Mouse (Mus musculus): ENCODE measurements around the gene Dvl2. TPM values are rescaled to one million over a fixed set of nuclear protein-coding genes. Genes with fewer than 3 reads are reported as not detected.

Dvl2 gene
- polyA plus RNA-seq, 1 experiment: 60.1 TPM

DNA sequence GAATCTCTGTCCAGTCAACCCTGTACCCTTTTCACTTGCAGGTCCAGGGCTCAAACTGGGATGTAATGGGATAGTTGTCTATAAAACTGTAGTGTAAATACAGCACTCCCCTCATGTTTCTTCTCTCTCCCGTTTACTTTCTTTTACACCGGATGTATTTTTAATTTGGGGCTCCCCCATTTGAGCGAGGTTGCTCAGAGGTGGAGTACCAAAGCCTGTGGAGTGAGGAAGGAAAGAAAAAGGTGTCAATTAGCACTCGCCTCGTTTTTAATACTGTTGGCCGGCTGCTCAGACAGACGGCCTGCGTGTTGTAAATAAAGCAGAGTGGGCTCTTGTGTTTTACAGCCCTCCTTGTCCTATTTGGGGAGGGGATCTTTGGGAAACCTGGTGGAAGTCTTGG lies 729 bp upstream of the Dvl2 start:
- H3K9ac ChIP-seq (ENCODE audit: low read depth, poor library complexity, severe bottlenecking): no peak overlapping the region
- H3K4me3 ChIP-seq (ENCODE audit: low read depth, low read length): no peak overlapping the region
- no peaks in the 10 kb centered on the region for H3K27me3 ChIP-seq (ENCODE audit: control insufficient read depth, insufficient read depth, low read length, poor library complexity, severe bottlenecking)
- TF ChIP-seq POLR2A (IDR thresholded peaks at IDR 0.05; ENCODE audit: insufficient read depth, low read length) (no peak), EP300 (IDR thresholded peaks at IDR 0.05; ENCODE audit: insufficient read depth, low read depth, low read length) (no peak), CTCF (IDR thresholded peaks at IDR 0.05; ENCODE audit: low read depth, low read length) (no peak)
- no peaks in the 10 kb centered on the region for H3K4me1 ChIP-seq (ENCODE audit: control insufficient read depth, insufficient read depth, low read length)
- peak overlapping the region; percentile 49 for H3K27ac ChIP-seq (ENCODE audit: insufficient read depth, low read length)
- peaks cover 26% of the 10 kb centered on the region for H3K36me3 ChIP-seq (ENCODE audit: control insufficient read depth, insufficient read depth, low read length, poor library complexity, severe bottlenecking)
- H3K9me3 ChIP-seq (replicated peaks; ENCODE audit: control insufficient read depth, insufficient read depth, low read length, poor library complexity, severe bottlenecking): no peaks in the 10 kb centered on the region

DNA sequence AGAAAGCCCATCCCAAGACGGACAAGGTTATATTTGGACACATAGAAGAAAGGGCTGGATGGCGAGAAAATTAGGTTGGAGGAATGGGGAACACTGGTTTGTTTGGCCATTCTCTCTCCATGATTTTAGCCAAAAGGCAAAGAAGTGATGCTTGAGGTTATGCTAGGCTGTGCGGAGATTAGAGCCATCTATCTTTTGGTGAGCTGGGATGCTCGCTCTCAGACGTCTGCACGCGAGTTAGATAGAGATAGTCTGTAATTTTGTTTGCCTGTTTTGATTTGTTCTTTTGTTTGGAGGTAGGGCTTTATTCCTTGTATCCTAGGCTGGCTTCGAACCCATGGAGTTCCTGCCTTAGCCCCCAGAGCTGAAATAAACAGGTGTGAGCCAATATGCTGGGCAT lies 764 bp downstream of the Dvl2 start:
- H3K9me3 ChIP-seq (replicated peaks; ENCODE audit: control insufficient read depth, insufficient read depth, low read length, poor library complexity, severe bottlenecking): no peaks in the 10 kb centered on the region
- TF ChIP-seq CTCF (IDR thresholded peaks at IDR 0.05; ENCODE audit: low read depth, low read length) (no peak), POLR2A (IDR thresholded peaks at IDR 0.05; ENCODE audit: insufficient read depth, low read length) (no peak), EP300 (IDR thresholded peaks at IDR 0.05; ENCODE audit: insufficient read depth, low read depth, low read length) (no peak)
- peak overlapping the region; percentile 87 for H3K4me3 ChIP-seq (ENCODE audit: low read depth, low read length)
- H3K9ac ChIP-seq (ENCODE audit: low read depth, poor library complexity, severe bottlenecking): peak overlapping the region; percentile 86
- H3K27ac ChIP-seq (ENCODE audit: insufficient read depth, low read length): peak overlapping the region; percentile 73
- no peaks in the 10 kb centered on the region for H3K27me3 ChIP-seq (ENCODE audit: control insufficient read depth, insufficient read depth, low read length, poor library complexity, severe bottlenecking)
- peaks cover 39% of the 10 kb centered on the region for H3K36me3 ChIP-seq (ENCODE audit: control insufficient read depth, insufficient read depth, low read length, poor library complexity, severe bottlenecking)
- H3K4me1 ChIP-seq (ENCODE audit: control insufficient read depth, insufficient read depth, low read length): no peaks in the 10 kb centered on the region

DNA sequence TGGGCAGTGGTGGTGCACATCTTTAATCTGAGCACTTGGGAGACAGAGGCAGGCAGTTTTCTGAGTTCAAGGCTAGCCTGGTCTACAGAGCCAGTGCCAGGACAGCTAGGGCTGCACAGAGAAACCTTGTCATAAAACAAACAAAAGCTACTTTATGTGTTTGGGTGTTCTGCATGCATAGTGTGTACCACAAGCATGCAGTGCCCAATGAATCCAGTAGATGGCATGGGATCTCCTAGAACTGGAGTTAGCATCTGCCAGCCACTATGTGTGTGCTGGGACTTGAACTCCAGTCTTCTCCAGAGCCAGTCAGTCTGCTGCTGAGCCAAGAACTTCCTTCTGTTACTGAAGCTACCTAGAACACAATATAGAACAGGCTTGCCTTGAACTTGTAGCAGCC lies 1.5 kb downstream of the Dvl2 start:
- H3K4me3 ChIP-seq (ENCODE audit: low read depth, low read length): peak overlapping the region; percentile 29
- no peaks in the 10 kb centered on the region for H3K27me3 ChIP-seq (ENCODE audit: control insufficient read depth, insufficient read depth, low read length, poor library complexity, severe bottlenecking)
- H3K9me3 ChIP-seq (replicated peaks; ENCODE audit: control insufficient read depth, insufficient read depth, low read length, poor library complexity, severe bottlenecking): no peaks in the 10 kb centered on the region
- H3K9ac ChIP-seq (ENCODE audit: low read depth, poor library complexity, severe bottlenecking): peak overlapping the region; percentile 86
- TF ChIP-seq EP300 (IDR thresholded peaks at IDR 0.05; ENCODE audit: insufficient read depth, low read depth, low read length) (no peak), CTCF (IDR thresholded peaks at IDR 0.05; ENCODE audit: low read depth, low read length) (peak; percentile 32), POLR2A (IDR thresholded peaks at IDR 0.05; ENCODE audit: insufficient read depth, low read length) (no peak)
- peaks cover 45% of the 10 kb centered on the region for H3K36me3 ChIP-seq (ENCODE audit: control insufficient read depth, insufficient read depth, low read length, poor library complexity, severe bottlenecking)
- H3K27ac ChIP-seq (ENCODE audit: insufficient read depth, low read length): no peak overlapping the region
- H3K4me1 ChIP-seq (ENCODE audit: control insufficient read depth, insufficient read depth, low read length): no peaks in the 10 kb centered on the region

DNA sequence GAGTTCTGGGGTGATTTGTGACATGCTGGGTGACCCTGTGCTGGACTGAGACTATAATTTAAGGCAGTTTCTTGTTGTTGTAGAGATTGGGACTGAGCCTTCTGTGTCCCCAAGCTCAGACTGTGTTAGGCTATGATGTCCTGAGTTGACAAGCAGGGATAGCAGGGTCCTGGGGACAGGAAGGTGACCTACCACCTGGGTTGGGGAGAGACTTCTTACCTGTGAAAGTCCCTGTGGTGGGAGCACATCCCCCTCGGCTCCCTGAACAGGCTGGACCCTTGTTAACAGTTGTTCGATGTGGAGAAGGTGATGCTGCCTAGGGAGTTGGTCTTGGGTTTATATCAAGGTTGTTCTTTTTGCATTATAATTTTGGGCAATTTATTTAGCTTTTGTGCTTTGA lies 2.1 kb downstream of the Dvl2 start:
- H3K9me3 ChIP-seq (replicated peaks; ENCODE audit: control insufficient read depth, insufficient read depth, low read length, poor library complexity, severe bottlenecking): no peaks in the 10 kb centered on the region
- no peak for TF ChIP-seq CTCF (IDR thresholded peaks at IDR 0.05; ENCODE audit: low read depth, low read length)
- no peak for TF ChIP-seq EP300 (IDR thresholded peaks at IDR 0.05; ENCODE audit: insufficient read depth, low read depth, low read length)
- no peak for TF ChIP-seq POLR2A (IDR thresholded peaks at IDR 0.05; ENCODE audit: insufficient read depth, low read length)
- no peaks in the 10 kb centered on the region for H3K4me1 ChIP-seq (ENCODE audit: control insufficient read depth, insufficient read depth, low read length)
- no peaks in the 10 kb centered on the region for H3K27me3 ChIP-seq (ENCODE audit: control insufficient read depth, insufficient read depth, low read length, poor library complexity, severe bottlenecking)
- no peak overlapping the region for H3K27ac ChIP-seq (ENCODE audit: insufficient read depth, low read length)
- H3K36me3 ChIP-seq (ENCODE audit: control insufficient read depth, insufficient read depth, low read length, poor library complexity, severe bottlenecking): peaks cover 50% of the 10 kb centered on the region
- peak overlapping the region; percentile 29 for H3K4me3 ChIP-seq (ENCODE audit: low read depth, low read length)
- no peak overlapping the region for H3K9ac ChIP-seq (ENCODE audit: low read depth, poor library complexity, severe bottlenecking)

DNA sequence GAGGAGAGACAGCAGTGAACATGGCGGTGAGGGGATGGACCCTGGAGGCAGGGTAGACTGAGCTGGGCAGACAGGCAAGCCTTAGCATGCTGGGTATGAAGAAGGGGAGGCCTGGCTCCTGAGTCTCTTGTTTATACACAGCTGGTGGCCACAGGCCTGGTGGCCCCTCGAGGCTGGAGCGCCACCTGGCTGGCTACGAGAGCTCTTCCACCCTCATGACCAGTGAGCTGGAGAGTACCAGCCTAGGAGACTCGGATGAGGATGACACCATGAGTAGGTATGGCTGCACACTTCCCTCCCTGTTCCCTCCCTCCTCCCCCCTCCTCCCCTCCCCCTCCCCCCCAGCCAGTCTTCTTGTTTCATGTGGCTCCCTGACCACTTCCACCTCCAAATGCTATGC lies 5.1 kb downstream of the Dvl2 start:
- no peak overlapping the region for H3K9ac ChIP-seq (ENCODE audit: low read depth, poor library complexity, severe bottlenecking)
- peaks cover 47% of the 10 kb centered on the region for H3K36me3 ChIP-seq (ENCODE audit: control insufficient read depth, insufficient read depth, low read length, poor library complexity, severe bottlenecking)
- no peaks in the 10 kb centered on the region for H3K27me3 ChIP-seq (ENCODE audit: control insufficient read depth, insufficient read depth, low read length, poor library complexity, severe bottlenecking)
- no peak for TF ChIP-seq EP300 (IDR thresholded peaks at IDR 0.05; ENCODE audit: insufficient read depth, low read depth, low read length)
- TF ChIP-seq CTCF (IDR thresholded peaks at IDR 0.05; ENCODE audit: low read depth, low read length): peak; percentile 69
- no peak for TF ChIP-seq POLR2A (IDR thresholded peaks at IDR 0.05; ENCODE audit: insufficient read depth, low read length)
- H3K9me3 ChIP-seq (replicated peaks; ENCODE audit: control insufficient read depth, insufficient read depth, low read length, poor library complexity, severe bottlenecking): no peaks in the 10 kb centered on the region
- H3K4me3 ChIP-seq (ENCODE audit: low read depth, low read length): no peak overlapping the region
- H3K27ac ChIP-seq (ENCODE audit: insufficient read depth, low read length): peak overlapping the region; percentile 54
- H3K4me1 ChIP-seq (ENCODE audit: control insufficient read depth, insufficient read depth, low read length): no peaks in the 10 kb centered on the region

DNA sequence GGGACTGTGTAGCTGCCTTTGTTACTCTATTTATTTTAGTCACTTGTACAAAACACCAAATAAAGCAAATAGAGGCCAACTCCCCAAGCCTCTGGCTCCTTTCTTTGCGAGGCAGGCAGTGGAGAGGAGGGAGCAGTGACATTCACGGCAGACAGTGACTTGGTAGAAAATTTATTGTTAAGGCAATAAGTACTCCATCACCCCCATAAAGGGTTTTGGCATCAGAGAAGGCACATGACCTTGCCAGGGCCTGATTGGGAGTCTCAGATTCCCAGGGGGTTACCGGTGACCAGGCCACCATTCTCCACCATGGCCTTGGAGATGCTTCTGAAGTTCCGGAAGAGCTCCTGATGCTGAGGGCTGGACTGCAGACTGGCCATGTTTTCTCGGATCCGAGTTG lies 9.6 kb downstream of the Dvl2 start:
- H3K4me3 ChIP-seq (ENCODE audit: low read depth, low read length): no peak overlapping the region
- H3K9me3 ChIP-seq (replicated peaks; ENCODE audit: control insufficient read depth, insufficient read depth, low read length, poor library complexity, severe bottlenecking): no peaks in the 10 kb centered on the region
- H3K36me3 ChIP-seq (ENCODE audit: control insufficient read depth, insufficient read depth, low read length, poor library complexity, severe bottlenecking): peaks cover 61% of the 10 kb centered on the region
- no peak for TF ChIP-seq POLR2A (IDR thresholded peaks at IDR 0.05; ENCODE audit: insufficient read depth, low read length)
- TF ChIP-seq EP300 (IDR thresholded peaks at IDR 0.05; ENCODE audit: insufficient read depth, low read depth, low read length): no peak
- TF ChIP-seq CTCF (IDR thresholded peaks at IDR 0.05; ENCODE audit: low read depth, low read length): no peak
- H3K9ac ChIP-seq (ENCODE audit: low read depth, poor library complexity, severe bottlenecking): no peak overlapping the region
- no peak overlapping the region for H3K27ac ChIP-seq (ENCODE audit: insufficient read depth, low read length)
- H3K4me1 ChIP-seq (ENCODE audit: control insufficient read depth, insufficient read depth, low read length): no peaks in the 10 kb centered on the region
- H3K27me3 ChIP-seq (ENCODE audit: control insufficient read depth, insufficient read depth, low read length, poor library complexity, severe bottlenecking): no peaks in the 10 kb centered on the region
